Mouse (Mus musculus) neural tube, embryonic 14.5 days (tissue): ENCODE measurements at regions not wholly inside any gene's neighbourhood (a gene's known extent, or its start where the extent isn't known, plus 50 kb on each side); places are given as distances from the start of the nearest gene placed in this dataset.

Experiments
- ATAC-seq: fragments of 200-750 bp; cut with Nextera tagmentation; 2 replicates; pipeline ENCODE4 v1.8.0; 2017; ENCODE audit warnings: low read depth, mild to moderate bottlenecking, moderate TSS enrichment, moderate library complexity
- H3K27ac ChIP-seq: fragments of 300-500 bp; sonication (generic); 2 replicates; pipeline ENCODE4 v1.5.1; 2014; ENCODE audit warnings: low read depth, mild to moderate bottlenecking, control low read depth, low read length, moderate library complexity, mixed read lengths
- H3K27me3 ChIP-seq: fragments of 300-500 bp; sonication (generic); 2 replicates; pipeline ENCODE4 v1.6.1; 2014; ENCODE audit warnings: low read length; ENCODE audit not compliant: control insufficient read depth, insufficient read depth
- H3K36me3 ChIP-seq: fragments of 300-500 bp; sonication (generic); 2 replicates; pipeline ENCODE4 v1.6.1; 2014; ENCODE audit warnings: low read length, mixed read lengths; ENCODE audit not compliant: control insufficient read depth, insufficient read depth
- H3K4me1 ChIP-seq: fragments of 300-500 bp; sonication (generic); 2 replicates; pipeline ENCODE4 v1.6.1; 2014; ENCODE audit warnings: low read length; ENCODE audit not compliant: control insufficient read depth, insufficient read depth
- H3K4me2 ChIP-seq: fragments of 300-500 bp; sonication (generic); 2 replicates; pipeline ENCODE4 v1.6.1; 2014; ENCODE audit warnings: mild to moderate bottlenecking, low read depth, low read length, control low read depth
- H3K4me3 ChIP-seq: fragments of 300-500 bp; sonication (generic); 2 replicates; pipeline ENCODE4 v1.5.1; 2014; ENCODE audit warnings: low read depth, low read length, control low read depth, mixed read lengths
- H3K9ac ChIP-seq: fragments of 300-500 bp; sonication (generic); replicated peaks from 2 replicates; pipeline ENCODE4 v1.6.1; 2014; ENCODE audit warnings: low read depth, mild to moderate bottlenecking, control low read depth, low read length, mixed read lengths
- H3K9me3 ChIP-seq: fragments of 300-500 bp; sonication (generic); 2 replicates; pipeline ENCODE4 v1.6.1; 2016; ENCODE audit warnings: low read length; ENCODE audit not compliant: control insufficient read depth
- WGBS: fragments of 180-500 bp; shearing (Covaris S2); extraction: QIAGEN DNeasy Blood & Tissue Kit; methylation state at CpG from one replicate; pipeline ENCODE4 v1.1.7; 2014; 5-methylcytosine and 5-hydroxymethylcytosine counted together

DNA sequence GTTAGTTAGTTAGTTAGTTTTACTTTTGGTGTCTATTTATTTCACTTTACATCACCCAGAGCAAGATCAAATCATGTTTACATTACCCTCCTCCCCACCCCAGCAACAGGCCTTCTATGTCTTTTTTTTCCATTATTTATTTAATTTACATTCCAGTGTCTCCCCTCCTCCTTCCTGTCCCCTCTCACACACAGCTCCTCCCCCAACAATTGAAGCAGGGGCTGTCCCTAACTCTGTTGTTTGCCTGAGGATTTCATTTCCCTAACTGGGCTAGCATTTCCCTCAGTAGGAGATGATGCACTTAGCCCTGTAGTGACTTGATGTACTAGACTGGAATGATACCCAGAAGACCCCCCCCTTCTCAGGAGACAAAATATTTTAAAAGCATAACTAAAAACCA is 249.9 kb upstream of the Ldb2 start:
- no peak overlapping the region for H3K9ac ChIP-seq
- H3K27me3 ChIP-seq = no peaks in the 10 kb centered on the region
- H3K4me3 ChIP-seq = no peak overlapping the region
- no peaks in the 10 kb centered on the region for H3K9me3 ChIP-seq
- H3K27ac ChIP-seq = no peak overlapping the region
- no peaks in the 10 kb centered on the region for H3K4me1 ChIP-seq
- ATAC-seq = no peak
- no peak overlapping the region for H3K4me2 ChIP-seq
- H3K36me3 ChIP-seq = no peaks in the 10 kb centered on the region

GRCm38 (mm10) chr5:45042914-45043313 is 243.4 kb upstream of the Ldb2 start:
- H3K36me3 ChIP-seq = no peaks in the 10 kb centered on the region
- no peak overlapping the region for H3K27ac ChIP-seq
- H3K4me2 ChIP-seq = no peak overlapping the region
- no peak for ATAC-seq
- H3K9ac ChIP-seq = no peak overlapping the region
- no peaks in the 10 kb centered on the region for H3K9me3 ChIP-seq
- H3K27me3 ChIP-seq = no peaks in the 10 kb centered on the region
- 81% methylated on average over 2 of the region's 2 CpGs for WGBS
- H3K4me1 ChIP-seq = no peaks in the 10 kb centered on the region
- H3K4me3 ChIP-seq = no peak overlapping the region

DNA sequence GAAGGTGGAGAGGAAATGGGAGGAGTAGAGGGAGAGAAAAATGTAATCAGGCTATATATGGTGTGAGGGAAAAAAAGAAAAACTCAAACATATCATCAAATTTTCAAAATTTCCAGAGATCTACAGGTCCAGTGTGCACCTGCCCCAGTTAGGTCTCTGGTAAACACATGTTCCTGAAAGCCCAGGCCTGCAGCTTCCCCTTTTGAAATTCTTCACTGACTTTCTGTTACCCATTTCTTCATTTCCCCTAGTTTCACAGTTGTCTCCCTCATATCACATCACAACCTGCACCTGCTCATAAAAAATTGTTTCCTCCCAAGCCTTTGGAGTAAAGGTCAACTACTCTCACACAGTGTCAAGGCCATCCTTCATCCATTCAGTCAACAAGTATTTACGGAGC is 236.9 kb upstream of the Ldb2 start:
- ATAC-seq = no peak
- no peaks in the 10 kb centered on the region for H3K27me3 ChIP-seq
- 86% methylated on average over 1 of the region's 1 CpGs for WGBS
- no peak overlapping the region for H3K9ac ChIP-seq
- no peak overlapping the region for H3K4me2 ChIP-seq
- H3K9me3 ChIP-seq = no peaks in the 10 kb centered on the region
- no peak overlapping the region for H3K27ac ChIP-seq
- no peaks in the 10 kb centered on the region for H3K36me3 ChIP-seq
- H3K4me3 ChIP-seq = no peak overlapping the region
- no peaks in the 10 kb centered on the region for H3K4me1 ChIP-seq

DNA sequence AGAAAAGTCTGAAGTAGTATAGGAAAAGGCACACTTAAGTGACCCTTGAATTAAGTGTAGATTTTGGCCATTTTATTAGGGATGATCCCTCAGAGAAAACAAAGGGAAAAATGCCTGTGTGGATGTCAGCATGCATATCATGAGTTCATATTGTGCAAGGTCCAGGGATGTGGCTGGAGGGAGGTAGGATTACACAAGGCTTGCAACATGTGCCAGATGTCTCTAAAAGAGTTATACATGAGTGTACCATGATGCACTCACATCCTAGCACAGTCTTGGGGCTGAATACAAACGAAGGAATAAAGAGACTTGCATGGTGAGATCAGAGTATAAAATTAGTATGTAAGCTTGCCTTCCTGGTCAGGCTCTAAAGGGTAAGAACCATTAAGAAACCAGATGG is 233.7 kb upstream of the Ldb2 start:
- Histone ChIP-seq H3K4me2 (no peak overlapping the region), H3K4me3 (no peak overlapping the region), H3K27ac (no peak overlapping the region), H3K9me3 (no peaks in the 10 kb centered on the region), H3K27me3 (no peaks in the 10 kb centered on the region), H3K4me1 (no peaks in the 10 kb centered on the region), H3K36me3 (no peaks in the 10 kb centered on the region), H3K9ac (no peak overlapping the region)
- 83% methylated on average over 1 of the region's 1 CpGs for WGBS
- no peak for ATAC-seq

DNA sequence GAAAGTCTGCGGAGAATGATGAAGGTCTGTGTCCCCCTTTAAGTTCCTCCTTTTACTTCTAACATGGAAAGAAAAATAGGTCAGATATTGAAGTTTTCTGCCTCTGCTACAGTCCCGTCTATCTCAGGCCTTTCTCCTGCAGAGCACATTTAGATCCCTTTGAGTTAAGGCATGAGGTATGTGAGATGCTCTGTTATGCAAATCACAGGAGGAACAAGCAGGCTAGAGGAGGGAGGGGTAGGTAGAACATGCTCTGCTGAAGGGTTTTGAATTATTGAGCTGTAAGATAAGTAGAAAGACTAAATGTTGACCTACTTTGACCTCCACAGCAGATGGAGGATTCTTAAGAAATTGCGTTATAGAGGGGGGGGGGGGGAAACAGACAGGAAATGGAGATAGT is 228.4 kb upstream of the Ldb2 start:
- H3K4me1 ChIP-seq = no peaks in the 10 kb centered on the region
- H3K27me3 ChIP-seq = no peaks in the 10 kb centered on the region
- no peak for ATAC-seq
- no peak overlapping the region for H3K4me3 ChIP-seq
- H3K9me3 ChIP-seq = no peaks in the 10 kb centered on the region
- no peak overlapping the region for H3K27ac ChIP-seq
- H3K36me3 ChIP-seq = no peaks in the 10 kb centered on the region
- no peak overlapping the region for H3K4me2 ChIP-seq
- H3K9ac ChIP-seq = no peak overlapping the region
- WGBS = 44% methylated on average over 3 of the region's 3 CpGs

DNA sequence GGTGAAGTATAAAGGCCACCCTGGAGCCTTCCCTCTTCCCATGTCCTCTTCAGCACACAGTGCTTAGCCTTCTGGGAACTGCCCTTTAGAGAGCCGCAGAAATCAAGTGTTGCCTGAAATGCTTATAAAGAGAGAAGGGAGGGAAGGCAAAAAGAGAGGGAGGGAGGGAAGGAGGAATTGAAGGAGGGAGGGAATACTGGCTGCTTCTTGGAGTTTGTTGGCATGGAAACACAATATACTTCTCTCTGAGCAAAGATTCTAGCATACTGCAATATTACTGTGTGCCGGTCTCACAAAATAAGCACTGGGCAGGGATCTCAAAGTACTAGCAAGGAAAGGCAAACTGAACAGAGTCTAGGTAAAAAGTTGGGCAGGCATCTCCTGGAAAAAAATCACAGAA is 225.9 kb upstream of the Ldb2 start:
- Histone ChIP-seq H3K9ac (no peak overlapping the region), H3K4me2 (no peak overlapping the region), H3K4me1 (no peaks in the 10 kb centered on the region), H3K27me3 (no peaks in the 10 kb centered on the region), H3K9me3 (no peaks in the 10 kb centered on the region), H3K27ac (no peak overlapping the region), H3K36me3 (no peaks in the 10 kb centered on the region), H3K4me3 (no peak overlapping the region)
- 79% methylated on average over 2 of the region's 2 CpGs for WGBS
- ATAC-seq = no peak

GRCm38 (mm10) chr5:45007930-45008329 is 208.4 kb upstream of the Ldb2 start:
- Histone ChIP-seq H3K36me3 (no peaks in the 10 kb centered on the region), H3K9me3 (no peaks in the 10 kb centered on the region), H3K4me3 (no peak overlapping the region), H3K4me1 (no peaks in the 10 kb centered on the region), H3K27me3 (no peaks in the 10 kb centered on the region), H3K4me2 (no peak overlapping the region), H3K27ac (no peak overlapping the region), H3K9ac (no peak overlapping the region)
- 17% methylated on average over 2 of the region's 2 CpGs for WGBS
- ATAC-seq = no peak

DNA sequence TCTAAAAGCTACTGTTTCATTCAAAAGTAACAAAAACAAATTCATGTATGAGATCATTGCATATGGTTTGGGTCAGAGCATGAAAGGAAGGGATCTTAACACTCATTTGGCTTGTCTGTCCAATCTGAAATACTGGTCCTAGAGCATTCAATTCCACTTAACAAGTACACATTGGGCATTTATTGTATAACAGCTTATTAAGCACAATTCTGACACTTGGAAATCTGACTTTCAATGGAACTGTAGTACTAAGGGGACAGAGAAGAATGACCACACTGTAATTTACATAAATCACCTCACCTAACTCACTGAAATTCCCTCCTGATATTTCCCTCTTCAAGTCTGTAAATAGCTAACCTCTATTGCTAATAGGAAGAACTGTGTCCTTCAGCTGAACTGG is 201.5 kb upstream of the Ldb2 start:
- H3K4me3 ChIP-seq = no peak overlapping the region
- H3K27me3 ChIP-seq = no peaks in the 10 kb centered on the region
- no peaks in the 10 kb centered on the region for H3K4me1 ChIP-seq
- no peak overlapping the region for H3K27ac ChIP-seq
- H3K4me2 ChIP-seq = no peak overlapping the region
- H3K36me3 ChIP-seq = no peaks in the 10 kb centered on the region
- ATAC-seq = no peak
- no peaks in the 10 kb centered on the region for H3K9me3 ChIP-seq
- H3K9ac ChIP-seq = no peak overlapping the region

DNA sequence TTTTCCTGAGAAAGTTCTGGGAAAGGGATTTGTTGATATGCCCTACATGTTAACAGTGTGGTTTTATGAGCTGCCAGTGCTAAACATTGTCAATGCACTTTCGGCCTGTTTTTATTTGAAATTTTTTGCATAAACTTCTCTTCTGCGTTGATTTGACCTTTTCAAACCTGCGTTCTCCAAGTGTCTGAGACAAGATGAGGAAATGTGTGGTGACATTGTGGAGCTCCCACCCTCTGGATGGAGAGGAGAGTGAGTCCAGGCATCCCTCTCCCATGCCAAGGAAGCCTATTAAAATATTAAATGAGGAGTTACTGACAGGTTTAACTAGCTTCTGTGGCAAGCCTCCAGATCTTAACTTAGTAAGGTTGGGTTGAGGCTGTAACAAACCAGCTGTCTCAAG is 199.6 kb upstream of the Ldb2 start:
- H3K27me3 ChIP-seq = no peaks in the 10 kb centered on the region
- ATAC-seq = no peak
- H3K4me3 ChIP-seq = no peak overlapping the region
- H3K4me2 ChIP-seq = no peak overlapping the region
- no peaks in the 10 kb centered on the region for H3K4me1 ChIP-seq
- H3K9me3 ChIP-seq = no peaks in the 10 kb centered on the region
- WGBS = 94% methylated on average over 3 of the region's 3 CpGs
- H3K36me3 ChIP-seq = no peaks in the 10 kb centered on the region
- H3K9ac ChIP-seq = no peak overlapping the region
- H3K27ac ChIP-seq = no peak overlapping the region
